21 mouse cellular contexts compared by ENCODE assay signal in genomic region chr17:12309493-12309892, GRCm38 (mm10). TPM values are rescaled to one million over a fixed set of nuclear protein-coding genes. Genes with fewer than 3 reads are reported as not detected.
DNase-seq lines count a peak whose midpoint lies in the region; ATAC-seq and TF ChIP-seq lines count a peak whose summit lies in the region.
"Had no signal": no experiment of that assay in that cellular context is flagged by ENCODE, and none has a peak within 500 bp of the region (broad histone marks: within the 10 kb centered on the region; RNA-seq: fewer than 3 reads in every experiment).

No protein-coding gene starts in this region.

- TF ChIP-seq CTCF in kidney, postnatal 0 days (IDR thresholded peaks at IDR 0.05; ENCODE audit: low read depth), result no peak

- H3K9ac ChIP-seq in kidney, postnatal 0 days (ENCODE audit: low read depth, low read length), result 0 out of 2 replicates have a peak overlapping the region, but pooled peaks have one; percentile 5
- no peak overlapping the region for H3K9ac ChIP-seq in kidney, embryonic 16.5 days (replicated peaks; ENCODE audit: low read length)
- no peak overlapping the region for H3K9ac ChIP-seq in liver, embryonic 15.5 days
- H3K9ac ChIP-seq: embryonic facial prominence, embryonic 15.5 days; heart, embryonic 13.5 days had no signal

- H3K4me2 ChIP-seq in kidney, postnatal 0 days (ENCODE audit: low read length), result no peak overlapping the region
- no peak overlapping the region for H3K4me2 ChIP-seq in kidney, embryonic 16.5 days (replicated peaks; ENCODE audit: low read depth, low read length)
- no peak overlapping the region for H3K4me2 ChIP-seq in liver, embryonic 15.5 days
- H3K4me2 ChIP-seq: embryonic facial prominence, embryonic 15.5 days; heart, embryonic 13.5 days had no signal

- no peak overlapping the region for H3K4me3 ChIP-seq in kidney, postnatal 0 days (replicated peaks; ENCODE audit: low read depth, low read length)
- H3K4me3 ChIP-seq in kidney, embryonic 16.5 days (ENCODE audit: low read length), result no peak overlapping the region
- peak overlapping the region; percentile 7 for H3K4me3 ChIP-seq in megakaryocyte, embryonic 14.5 days (replicated peaks)
- no peak overlapping the region for H3K4me3 ChIP-seq in liver, embryonic 15.5 days (replicated peaks)
- H3K4me3 ChIP-seq in midbrain, embryonic 10.5 days, result no peak overlapping the region
- H3K4me3 ChIP-seq: embryonic facial prominence, embryonic 15.5 days; erythroblast, embryonic 14.5 days; forebrain, embryonic 10.5 days; gastrocnemius, adult 2 months; heart, embryonic 13.5 days had no signal

- H3K36me3 ChIP-seq in kidney, postnatal 0 days (ENCODE audit: insufficient read depth, low read length), result no peaks in the 10 kb centered on the region
- H3K36me3 ChIP-seq in kidney, embryonic 16.5 days (ENCODE audit: insufficient read depth, low read length), result no peaks in the 10 kb centered on the region
- H3K36me3 ChIP-seq in megakaryocyte, embryonic 14.5 days (replicated peaks; ENCODE audit: low read length), result no peaks in the 10 kb centered on the region
- no peaks in the 10 kb centered on the region for H3K36me3 ChIP-seq in liver, embryonic 15.5 days (replicated peaks)
- H3K36me3 ChIP-seq in midbrain, embryonic 10.5 days, result no peaks in the 10 kb centered on the region
- H3K36me3 ChIP-seq: embryonic facial prominence, embryonic 15.5 days; forebrain, embryonic 10.5 days; heart, embryonic 13.5 days had no signal

- H3K27ac ChIP-seq in kidney, postnatal 0 days, result peak overlapping the region; percentile 42; the same call in 1 of the 2 replicates
- H3K27ac ChIP-seq in kidney, embryonic 16.5 days (ENCODE audit: low read length), result no peak overlapping the region
- H3K27ac ChIP-seq in liver, embryonic 15.5 days (replicated peaks), result peak overlapping the region; percentile 38; the same call in 1 of the 2 replicates
- no peak overlapping the region for H3K27ac ChIP-seq in midbrain, embryonic 10.5 days (replicated peaks)
- H3K27ac ChIP-seq: embryonic facial prominence, embryonic 15.5 days; gastrocnemius, adult 2 months; heart, embryonic 13.5 days had no signal

- H3K9me3 ChIP-seq in kidney, postnatal 0 days (replicated peaks; ENCODE audit: low read length), result no peaks in the 10 kb centered on the region
- H3K9me3 ChIP-seq in kidney, embryonic 16.5 days (ENCODE audit: low read length), result no peaks in the 10 kb centered on the region
- no peaks in the 10 kb centered on the region for H3K9me3 ChIP-seq in megakaryocyte, embryonic 14.5 days
- H3K9me3 ChIP-seq in liver, embryonic 15.5 days (replicated peaks), result no peaks in the 10 kb centered on the region
- H3K9me3 ChIP-seq in midbrain, embryonic 10.5 days (replicated peaks), result no peaks in the 10 kb centered on the region
- H3K9me3 ChIP-seq: embryonic facial prominence, embryonic 15.5 days; forebrain, embryonic 10.5 days; G1E; heart, embryonic 13.5 days had no signal

- 0 out of 2 replicates have a peak, but pooled peaks have one; percentile 29 for ATAC-seq in kidney, postnatal 0 days (replicated peaks; ENCODE audit: low FRiP score, low read depth)
- ATAC-seq in kidney, embryonic 16.5 days (ENCODE audit: low FRiP score, low TSS enrichment), result no peak
- ATAC-seq in megakaryocyte, adult 5-6 weeks (ENCODE audit: poor library complexity, severe bottlenecking), result no peak
- ATAC-seq in liver, embryonic 15.5 days (ENCODE audit: insufficient read depth), result peak; percentile 37
- ATAC-seq: forebrain, embryonic 14.5 days had no signal

- peaks cover 16% of the 10 kb centered on the region; the same call in 1 of the 2 replicates for H3K4me1 ChIP-seq in kidney, postnatal 0 days (replicated peaks; ENCODE audit: insufficient read depth, low read length)
- H3K4me1 ChIP-seq in kidney, embryonic 16.5 days (ENCODE audit: insufficient read depth, low read length), result peaks cover 23% of the 10 kb centered on the region
- H3K4me1 ChIP-seq in megakaryocyte, embryonic 14.5 days, result peaks cover 49% of the 10 kb centered on the region
- peaks cover 29% of the 10 kb centered on the region for H3K4me1 ChIP-seq in liver, embryonic 15.5 days (replicated peaks)
- H3K4me1 ChIP-seq in midbrain, embryonic 10.5 days, result peaks cover 14% of the 10 kb centered on the region; the same call in 1 of the 2 replicates

- DNase-seq in kidney, postnatal 0 days (ENCODE audit: low spot score), result no peak
- DNase-seq in yolk sac, embryonic 10.5 days (ENCODE audit: low spot score), result peak; percentile 46
- no peak for DNase-seq in midbrain, embryonic 10.5 days (ENCODE audit: low spot score)
- DNase-seq: adrenal gland, adult 8-10 months; adrenal gland, postnatal 36 days; cerebellum, adult 8-10 months; cerebellum, postnatal 14 days; embryo, embryonic 11 days; gastrocnemius, adult 2 months; gastrocnemius, postnatal 25 days; heart, postnatal 36 days had no signal

- 80% methylated on average over 9 of the region's 9 CpGs for WGBS in kidney, postnatal 0 days
- WGBS in kidney, embryonic 16.5 days, result 84% methylated on average over 9 of the region's 9 CpGs
- 67% methylated on average over 9 of the region's 9 CpGs for WGBS in liver, embryonic 15.5 days (ENCODE audit: insufficient replicate concordance)
- WGBS in midbrain, embryonic 10.5 days, result 92% methylated on average over 9 of the region's 9 CpGs

- no peaks in the 10 kb centered on the region for H3K27me3 ChIP-seq in kidney, postnatal 0 days (ENCODE audit: insufficient read depth, low read length)
- H3K27me3 ChIP-seq in kidney, embryonic 16.5 days (ENCODE audit: insufficient read depth, low read length), result no peaks in the 10 kb centered on the region
- no peaks in the 10 kb centered on the region for H3K27me3 ChIP-seq in megakaryocyte, embryonic 14.5 days (replicated peaks)
- no peaks in the 10 kb centered on the region for H3K27me3 ChIP-seq in liver, embryonic 15.5 days
- no peaks in the 10 kb centered on the region for H3K27me3 ChIP-seq in midbrain, embryonic 10.5 days (ENCODE audit: low read depth, poor library complexity, severe bottlenecking)
- H3K27me3 ChIP-seq: embryonic facial prominence, embryonic 15.5 days; heart, embryonic 13.5 days had no signal

RNA-seq across cellular contexts. Expression of gene Map3k4, which starts 9.1 kb away (rescaled TPM):
- polyA plus RNA-seq in kidney, postnatal 0 days (2015; fragmentation: Nextera tagmentation; extraction: Ambion mirVana), result 52.5 and 58.7 TPM in 2 replicates
- polyA plus RNA-seq in kidney, embryonic 16.5 days (2015; fragmentation: Nextera tagmentation; extraction: Ambion mirVana), result 36.0 and 38.8 TPM in 2 replicates
- 4.9 and 34.0 TPM in 2 replicates for polyA plus RNA-seq in megakaryocyte, embryonic 14.5 days (2012; ENCODE audit: insufficient read depth, low replicate concordance)
- 10.4 and 11.3 TPM in 2 replicates for total RNA-seq in megakaryocyte, adult 5-6 weeks (2015)
- 19.9 and 22.0 TPM in 2 replicates for total RNA-seq in megakaryocyte, adult 5-6 weeks (2017)
- polyA plus RNA-seq in liver, embryonic 15.5 days (2015; fragmentation: Nextera tagmentation; extraction: Ambion mirVana), result 9.7 and 10.6 TPM in 2 replicates
- 42.3 and 45.3 TPM in 2 replicates for polyA plus RNA-seq in midbrain, embryonic 10.5 days (2016; fragmentation: Nextera tagmentation; extraction: Ambion mirVana)

Comparison
In these comparisons a context has a peak if more than half of its experiments do, and no peak if none do; other contexts are left out.
1. ATAC-seq: peak in kidney, postnatal 0 days (single experiment) and liver, embryonic 15.5 days (single experiment); none in kidney, embryonic 16.5 days (single experiment) and megakaryocyte, adult 5-6 weeks (single experiment).
2. H3K27ac ChIP-seq: peak in kidney, postnatal 0 days (single experiment) and liver, embryonic 15.5 days (single experiment); none in kidney, embryonic 16.5 days (single experiment) and midbrain, embryonic 10.5 days (single experiment).